Mouse (Mus musculus) heart, embryonic 14.5 days (tissue): ENCODE results near the gene Sncg. TPM values are rescaled to one million over a fixed set of nuclear protein-coding genes. Genes with fewer than 3 reads are reported as not detected.
A peak's percentile ranks its signal among the peaks of the same experiment; 100 is the strongest.
"Not testable (repeated sequence)": the region's sequence is repeated elsewhere in the genome, so short reads cannot be mapped to it uniquely, and the experiment has no call there.

Experiments used
- ATAC-seq: fragments of 200-750 bp; cut with Nextera tagmentation; 2 replicates; pipeline ENCODE4 v1.8.0; 2017; ENCODE audit warnings: low read depth, moderate TSS enrichment; ENCODE audit not compliant: insufficient number of reproducible peaks, insufficient read depth, low FRiP score
- H3K27ac ChIP-seq, 2 experiments: fragments of 200-500 bp in 1 of 2; fragments of 300-500 bp in 1 of 2; sonication (generic) in 1 of 2; replicated peaks in 1 of 2; 2 replicates each; pipeline ENCODE4 v1.5.1; 2012 to 2014; ENCODE audit warnings: low read depth in 2 of 2, low read length in 2 of 2, control low read depth in 1 of 2, mild to moderate bottlenecking in 1 of 2, mixed read lengths in 1 of 2; ENCODE audit not compliant: control insufficient read depth in 1 of 2, insufficient read depth in 1 of 2
- H3K27me3 ChIP-seq: fragments of 300-500 bp; sonication (generic); 2 replicates; pipeline ENCODE4 v1.6.1; 2014; ENCODE audit warnings: mild to moderate bottlenecking, low read length, control low read depth; ENCODE audit not compliant: control insufficient read depth, insufficient read depth
- H3K36me3 ChIP-seq: fragments of 300-500 bp; sonication (generic); 2 replicates; pipeline ENCODE4 v1.6.1; 2014; ENCODE audit warnings: mild to moderate bottlenecking, control low read depth, low read length, mixed read lengths; ENCODE audit not compliant: control insufficient read depth, insufficient read depth
- H3K4me1 ChIP-seq, 2 experiments: fragments of 200-500 bp in 1 of 2; fragments of 300-500 bp in 1 of 2; sonication (generic) in 1 of 2; 2 replicates each; pipeline ENCODE4 v1.6.1; 2012 to 2014; ENCODE audit warnings: low read length in 2 of 2, control low read depth in 1 of 2, mixed read lengths in 1 of 2; ENCODE audit not compliant: control insufficient read depth in 2 of 2, insufficient read depth in 2 of 2
- H3K4me2 ChIP-seq: fragments of 300-500 bp; sonication (generic); 2 replicates; pipeline ENCODE4 v1.6.1; 2014; ENCODE audit warnings: mild to moderate bottlenecking, low read length
- H3K4me3 ChIP-seq, 2 experiments: fragments of 200-500 bp in 1 of 2; fragments of 300-500 bp in 1 of 2; sonication (generic) in 1 of 2; 2 replicates each; pipeline ENCODE4 v1.5.1; 2012 to 2014; ENCODE audit warnings: low read length in 2 of 2, mild to moderate bottlenecking in 2 of 2, control low read depth in 1 of 2, low read depth in 1 of 2, moderate library complexity in 1 of 2; ENCODE audit not compliant: control insufficient read depth in 1 of 2, insufficient read depth in 1 of 2
- H3K9ac ChIP-seq: fragments of 300-500 bp; sonication (generic); 2 replicates; pipeline ENCODE4 v1.6.1; 2014; ENCODE audit warnings: mild to moderate bottlenecking, low read length
- H3K9me3 ChIP-seq: fragments of 300-500 bp; sonication (generic); 2 replicates; pipeline ENCODE4 v1.6.1; 2016; ENCODE audit warnings: low read length, control low read depth; ENCODE audit not compliant: control insufficient read depth
- WGBS: fragments of 180-500 bp; shearing (Covaris S2); extraction: QIAGEN DNeasy Blood & Tissue Kit; methylation state at CpG from one replicate; pipeline ENCODE4 v1.1.7; 2014; 5-methylcytosine and 5-hydroxymethylcytosine counted together
- polyA plus RNA-seq: library from polyadenylated mRNA; unstranded; fragments of >200 nt; fragmentation: Nextera tagmentation; extraction: Ambion mirVana; gene quantifications from 2 replicates; pipeline ENCODE4 v1.2.1, GENCODE M21; 2014

Gene Sncg
- polyA plus RNA-seq, 1 experiment from 2014 or later = 4.3 TPM

DNA sequence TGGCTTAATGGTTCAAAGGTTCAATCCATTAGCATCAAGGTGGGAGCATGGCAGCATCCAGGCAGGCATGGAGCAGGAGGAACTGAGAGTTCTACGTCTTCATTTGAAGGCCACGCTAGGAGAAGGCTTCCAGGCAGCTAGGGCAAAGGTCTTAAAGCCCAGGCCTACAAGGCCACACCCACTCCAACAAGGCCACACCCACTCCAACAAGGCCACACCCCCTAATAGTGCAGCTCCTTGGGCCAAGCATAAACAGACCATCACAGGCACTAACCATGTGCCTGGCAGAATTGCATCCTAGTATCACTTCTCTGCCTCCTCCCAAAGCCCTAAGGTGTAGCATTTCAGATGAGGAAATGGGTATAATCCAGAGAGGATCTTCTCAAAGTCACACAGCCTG, 2.8 kb downstream of the Sncg start:
- Histone ChIP-seq H3K36me3 (no peaks in the 10 kb centered on the region), H3K9me3 (no peaks in the 10 kb centered on the region), H3K4me2 (no peak overlapping the region), H3K4me1 (peaks cover 6 to 13% of the 10 kb centered on the region in 2 experiments), H3K27me3 (no peaks in the 10 kb centered on the region), H3K27ac (no peak overlapping the region), H3K4me3 (no peak overlapping the region), H3K9ac (no peak overlapping the region)
- ATAC-seq = no peak
- 73% methylated on average over 2 of the region's 2 CpGs for WGBS

DNA sequence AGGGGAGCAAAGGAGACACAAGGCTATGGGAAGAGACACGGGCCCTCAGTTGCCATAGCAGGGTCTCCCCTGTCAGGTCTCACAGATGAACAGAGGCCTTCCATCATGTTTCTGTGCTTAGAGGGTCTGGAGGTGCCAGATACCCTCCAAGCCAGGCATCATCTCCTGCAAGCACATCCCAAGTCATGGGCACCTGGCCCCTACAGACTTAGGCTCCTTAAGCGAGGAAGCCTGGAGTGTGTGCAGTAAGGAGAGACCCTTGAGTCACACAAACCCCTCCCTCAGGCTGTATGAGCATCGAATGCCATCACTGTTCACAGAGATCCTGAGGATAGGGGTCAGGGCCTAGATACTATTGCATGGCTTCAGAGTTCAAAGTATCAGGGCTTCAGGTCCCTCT, 3.7 kb downstream of the Sncg start:
- H3K9me3 ChIP-seq = no peaks in the 10 kb centered on the region
- H3K27ac ChIP-seq = no peak overlapping the region
- peaks cover 6 to 13% of the 10 kb centered on the region in 2 experiments for H3K4me1 ChIP-seq
- no peak overlapping the region for H3K4me2 ChIP-seq
- H3K9ac ChIP-seq = no peak overlapping the region
- H3K4me3 ChIP-seq = no peak overlapping the region
- 82% methylated on average over 3 of the region's 3 CpGs for WGBS
- no peak for ATAC-seq
- H3K27me3 ChIP-seq = no peaks in the 10 kb centered on the region
- H3K36me3 ChIP-seq = no peaks in the 10 kb centered on the region

DNA sequence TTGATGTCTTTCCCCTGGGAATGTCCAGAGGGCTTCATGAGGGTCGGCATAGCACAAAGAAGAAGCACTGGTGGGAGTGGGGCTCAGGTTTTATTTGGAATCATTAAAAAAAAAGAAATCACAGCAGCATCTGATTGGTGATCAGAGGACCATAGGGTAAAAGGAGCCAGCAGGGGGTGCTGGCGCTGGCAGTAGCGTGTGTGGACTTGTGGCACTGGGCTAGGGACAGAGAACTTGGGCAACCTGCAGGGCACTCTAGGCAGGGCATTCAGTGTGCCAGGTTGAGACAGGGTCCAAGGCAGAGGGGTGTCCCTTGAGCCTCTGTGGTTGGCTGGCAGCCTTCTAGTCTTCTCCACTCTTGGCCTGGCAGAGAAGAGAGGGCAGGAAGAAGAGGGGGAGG, 4.4 kb downstream of the Sncg start:
- peaks cover 6 to 13% of the 10 kb centered on the region in 2 experiments for H3K4me1 ChIP-seq
- H3K4me2 ChIP-seq = no peak overlapping the region
- H3K27ac ChIP-seq = no peak overlapping the region
- H3K9me3 ChIP-seq = no peaks in the 10 kb centered on the region
- no peak for ATAC-seq
- no peaks in the 10 kb centered on the region for H3K27me3 ChIP-seq
- H3K4me3 ChIP-seq = no peak overlapping the region
- no peaks in the 10 kb centered on the region for H3K36me3 ChIP-seq
- no peak overlapping the region for H3K9ac ChIP-seq
- WGBS = 54% methylated on average over 3 of the region's 3 CpGs

DNA sequence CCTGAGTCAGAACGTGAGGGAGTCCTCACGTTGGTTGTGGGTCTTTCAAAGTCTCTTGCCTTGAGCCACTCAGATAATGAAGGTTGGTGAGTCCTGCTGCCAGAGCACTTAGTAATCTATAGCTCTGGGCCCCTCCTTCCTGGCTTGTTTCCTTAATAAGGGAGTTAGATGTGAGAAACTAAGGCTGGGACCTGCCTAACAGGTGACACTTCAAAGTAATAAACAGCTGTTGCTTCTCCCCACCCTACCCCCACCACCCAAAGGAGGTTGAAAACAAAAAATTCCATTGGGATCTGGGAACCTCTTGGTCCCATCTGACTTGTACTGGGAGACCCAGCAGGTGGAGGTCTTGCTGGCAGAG, 9.5 kb downstream of the Sncg start:
- Histone ChIP-seq H3K9me3 (no peaks in the 10 kb centered on the region), H3K4me2 (no peak overlapping the region), H3K36me3 (no peaks in the 10 kb centered on the region), H3K4me3 (no peak overlapping the region), H3K9ac (no peak overlapping the region), H3K27ac (no peak overlapping the region), H3K4me1 (peaks cover 2 to 5% of the 10 kb centered on the region in 2 experiments; a peak in 2 of 4 replicates), H3K27me3 (0 out of 2 replicates have a peak, but pooled peaks cover 3% of the 10 kb centered on the region)
- 88% methylated on average over 2 of the region's 2 CpGs for WGBS
- no peak for ATAC-seq

- H3K9me3 ChIP-seq, ATAC-seq, H3K4me1 ChIP-seq, H3K36me3 ChIP-seq, H3K27ac ChIP-seq, H3K27me3 ChIP-seq: not testable (repeated sequence)
- WGBS = 77% methylated on average over 15 of the region's 15 CpGs
- Histone ChIP-seq H3K9ac (peak overlapping the region; percentile 68; the same call in 1 of the 2 replicates), H3K4me3 (peak overlapping the region in 1 of 2 experiments; percentile 50; a peak in 3 of 4 replicates), H3K4me2 (peak overlapping the region; percentile 95)
Observed at GRCm38 (mm10) chr14:34364254-34365146, 10.1 kb downstream of the Sncg start.

GRCm38 (mm10) chr14:34363490-34364253, 10.9 kb downstream of the Sncg start:
- peak; percentile 74 for ATAC-seq
- no peaks in the 10 kb centered on the region for H3K9me3 ChIP-seq
- WGBS = 3% methylated on average over 32 of the region's 32 CpGs
- no peaks in the 10 kb centered on the region for H3K36me3 ChIP-seq
- 0 out of 2 replicates have a peak, but pooled peaks cover 3% of the 10 kb centered on the region for H3K27me3 ChIP-seq
- no peak overlapping the region for H3K27ac ChIP-seq
- H3K9ac ChIP-seq = peak overlapping the region; percentile 68
- H3K4me1 ChIP-seq = peaks cover 2 to 5% of the 10 kb centered on the region in 2 experiments; a peak in 2 of 4 replicates
- H3K4me3 ChIP-seq = peak overlapping the region; percentile 50 to 62
- H3K4me2 ChIP-seq = peak overlapping the region; percentile 95

DNA sequence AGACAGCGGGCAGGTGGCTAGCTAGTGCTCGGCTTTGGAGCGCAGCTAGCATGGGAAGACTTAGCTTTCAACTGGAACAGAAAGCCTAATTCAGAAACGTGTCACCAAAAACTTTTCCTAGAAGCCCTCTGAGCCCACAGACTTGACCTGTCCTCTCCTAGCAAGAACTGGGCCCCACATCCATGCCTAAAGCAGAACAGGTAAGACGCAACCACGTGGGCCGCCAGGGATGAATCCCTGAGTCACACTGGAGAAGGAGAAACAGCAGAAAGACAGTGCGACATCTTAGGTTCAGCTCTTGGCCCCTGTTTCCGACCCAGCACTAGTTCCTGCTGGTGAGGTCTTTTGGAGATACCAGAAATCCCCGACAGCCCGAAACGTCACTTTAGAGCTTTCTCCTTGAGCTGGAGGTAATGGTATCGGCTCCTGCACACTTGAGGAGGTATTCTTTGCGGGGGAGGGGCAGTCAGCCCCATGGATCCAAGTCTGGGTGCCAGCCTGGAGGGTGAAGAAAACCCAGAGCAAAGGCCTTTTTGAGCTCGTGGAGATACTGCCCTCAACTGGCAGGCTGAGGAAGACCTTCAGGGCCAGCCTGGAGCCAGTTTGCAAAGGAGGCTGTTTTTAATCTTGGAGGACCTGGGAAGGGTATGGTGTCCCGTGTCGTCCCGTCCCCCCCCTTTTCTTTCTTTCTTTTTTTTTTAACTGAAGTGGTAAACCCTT, 11.7 kb downstream of the Sncg start:
- H3K36me3 ChIP-seq = no peaks in the 10 kb centered on the region
- no peak overlapping the region for H3K27ac ChIP-seq
- peaks cover 2 to 5% of the 10 kb centered on the region in 2 experiments; a peak in 2 of 4 replicates for H3K4me1 ChIP-seq
- 0 out of 2 replicates have a peak, but pooled peaks cover 3% of the 10 kb centered on the region for H3K27me3 ChIP-seq
- H3K4me2 ChIP-seq = peak overlapping the region; percentile 95
- WGBS = 26% methylated on average over 18 of the region's 18 CpGs
- H3K9me3 ChIP-seq = no peaks in the 10 kb centered on the region
- ATAC-seq = no peak
- peak overlapping the region; percentile 50 to 62 for H3K4me3 ChIP-seq
- H3K9ac ChIP-seq = peak overlapping the region; percentile 68
